Mouse (Mus musculus): ENCODE measurements at regions not wholly inside any gene's neighbourhood (a gene's known extent, or its start where the extent isn't known, plus 50 kb on each side); places are given as distances from the start of the nearest gene placed in this dataset.

GRCm38 (mm10) chr3:41424142-41424939, 131.2 kb upstream of the Jade1 start:
- Histone ChIP-seq H3K27me3 (ENCODE audit: control insufficient read depth, insufficient read depth, low read length) (no peaks in the 10 kb centered on the region), H3K4me3 (ENCODE audit: extremely low read depth, insufficient read depth, insufficient read length) (no peak overlapping the region), H3K4me1 (ENCODE audit: control insufficient read depth, insufficient read depth, insufficient read length) (no peaks in the 10 kb centered on the region), H3K36me3 (ENCODE audit: control insufficient read depth, insufficient read depth, low read length) (no peaks in the 10 kb centered on the region), H3K27ac (ENCODE audit: insufficient read depth, low read length) (no peak overlapping the region)
- WGBS = 56% methylated on average over 10 of the region's 10 CpGs
- no peak for DNase-seq (ENCODE audit: low read depth in 1 of 2, low spot score in 2 of 2)
- no peak for TF ChIP-seq POLR2A (IDR thresholded peaks at IDR 0.05; ENCODE audit: low read depth, low read length)
- TF ChIP-seq CTCF (IDR thresholded peaks at IDR 0.05; ENCODE audit: extremely low read depth, insufficient read depth, insufficient read length, insufficient replicate concordance) = no peak

GRCm38 (mm10) chr3:41423630-41424029, 131.9 kb upstream of the Jade1 start:
- WGBS = 93% methylated on average over 5 of the region's 5 CpGs
- H3K27me3 ChIP-seq (ENCODE audit: control insufficient read depth, insufficient read depth, low read length) = no peaks in the 10 kb centered on the region
- TF ChIP-seq POLR2A (IDR thresholded peaks at IDR 0.05; ENCODE audit: low read depth, low read length) = no peak
- TF ChIP-seq CTCF (IDR thresholded peaks at IDR 0.05; ENCODE audit: extremely low read depth, insufficient read depth, insufficient read length, insufficient replicate concordance) = no peak

GRCm38 (mm10) chr3:41422615-41423579, 132.6 kb upstream of the Jade1 start:
- Histone ChIP-seq H3K36me3 (ENCODE audit: control insufficient read depth, insufficient read depth, low read length) (no peaks in the 10 kb centered on the region), H3K4me3 (ENCODE audit: extremely low read depth, insufficient read depth, insufficient read length) (no peak overlapping the region; the same call in 1 of the 2 replicates), H3K27me3 (ENCODE audit: control insufficient read depth, insufficient read depth, low read length) (no peaks in the 10 kb centered on the region), H3K4me1 (ENCODE audit: control insufficient read depth, insufficient read depth, insufficient read length) (no peaks in the 10 kb centered on the region), H3K27ac (ENCODE audit: insufficient read depth, low read length) (no peak overlapping the region)
- DNase-seq (ENCODE audit: low read depth in 1 of 2, low spot score in 2 of 2) = no peak
- TF ChIP-seq CTCF (IDR thresholded peaks at IDR 0.05; ENCODE audit: extremely low read depth, insufficient read depth, insufficient read length, insufficient replicate concordance) = no peak
- no peak for TF ChIP-seq POLR2A (IDR thresholded peaks at IDR 0.05; ENCODE audit: low read depth, low read length)
- WGBS = 77% methylated on average over 14 of the region's 14 CpGs

More at GRCm38 (mm10) chr3:41423630-41424029, 131.9 kb upstream of the Jade1 start:
- H3K4me3 ChIP-seq (ENCODE audit: extremely low read depth, insufficient read depth, insufficient read length) = no peak overlapping the region
- H3K36me3 ChIP-seq (ENCODE audit: control insufficient read depth, insufficient read depth, low read length) = no peaks in the 10 kb centered on the region
- H3K27ac ChIP-seq (ENCODE audit: insufficient read depth, low read length) = no peak overlapping the region
- H3K4me1 ChIP-seq (ENCODE audit: control insufficient read depth, insufficient read depth, insufficient read length) = no peaks in the 10 kb centered on the region
- DNase-seq (ENCODE audit: low read depth in 1 of 2, low spot score in 2 of 2) = no peak

- H3K36me3 ChIP-seq (ENCODE audit: control insufficient read depth, insufficient read depth, low read length) = no peaks in the 10 kb centered on the region
- TF ChIP-seq POLR2A (IDR thresholded peaks at IDR 0.05; ENCODE audit: low read depth, low read length) = no peak
- TF ChIP-seq CTCF (IDR thresholded peaks at IDR 0.05; ENCODE audit: extremely low read depth, insufficient read depth, insufficient read length, insufficient replicate concordance) = no peak
- no peaks in the 10 kb centered on the region for H3K27me3 ChIP-seq (ENCODE audit: control insufficient read depth, insufficient read depth, low read length)
- no peak for DNase-seq (ENCODE audit: low read depth in 1 of 2, low spot score in 2 of 2)
- no peak overlapping the region for H3K4me3 ChIP-seq (ENCODE audit: extremely low read depth, insufficient read depth, insufficient read length)
- WGBS = 88% methylated on average over 1 of the region's 1 CpGs
- no peaks in the 10 kb centered on the region for H3K4me1 ChIP-seq (ENCODE audit: control insufficient read depth, insufficient read depth, insufficient read length)
- H3K27ac ChIP-seq (ENCODE audit: insufficient read depth, low read length) = no peak overlapping the region
Measured at GRCm38 (mm10) chr3:41413771-41414170, 141.8 kb upstream of the Jade1 start.

- no peak for DNase-seq (ENCODE audit: low read depth in 1 of 2, low spot score in 2 of 2)
- no peak for TF ChIP-seq CTCF (IDR thresholded peaks at IDR 0.05; ENCODE audit: extremely low read depth, insufficient read depth, insufficient read length, insufficient replicate concordance)
- no peak for TF ChIP-seq POLR2A (IDR thresholded peaks at IDR 0.05; ENCODE audit: low read depth, low read length)
- Histone ChIP-seq H3K4me3 (ENCODE audit: extremely low read depth, insufficient read depth, insufficient read length) (no peak overlapping the region), H3K4me1 (ENCODE audit: control insufficient read depth, insufficient read depth, insufficient read length) (peaks cover 2% of the 10 kb centered on the region; the same call in 1 of the 2 replicates), H3K27me3 (ENCODE audit: control insufficient read depth, insufficient read depth, low read length) (no peaks in the 10 kb centered on the region), H3K27ac (ENCODE audit: insufficient read depth, low read length) (no peak overlapping the region), H3K36me3 (ENCODE audit: control insufficient read depth, insufficient read depth, low read length) (no peaks in the 10 kb centered on the region)
- 13% methylated on average over 2 of the region's 2 CpGs for WGBS
Measured at GRCm38 (mm10) chr3:41412698-41413097, 142.8 kb upstream of the Jade1 start.

GRCm38 (mm10) chr3:41408821-41409737, 146.5 kb upstream of the Jade1 start:
- peak in 1 of 2 experiments; percentile 19 for DNase-seq (ENCODE audit: low read depth in 1 of 2, low spot score in 2 of 2)
- peak overlapping the region; percentile 7; the same call in 1 of the 2 replicates for H3K4me3 ChIP-seq (ENCODE audit: extremely low read depth, insufficient read depth, insufficient read length)

More at GRCm38 (mm10) chr3:41408821-41409737, 146.5 kb upstream of the Jade1 start:
- no peak overlapping the region for H3K27ac ChIP-seq (ENCODE audit: insufficient read depth, low read length)
- no peaks in the 10 kb centered on the region for H3K36me3 ChIP-seq (ENCODE audit: control insufficient read depth, insufficient read depth, low read length)
- TF ChIP-seq CTCF (IDR thresholded peaks at IDR 0.05; ENCODE audit: extremely low read depth, insufficient read depth, insufficient read length, insufficient replicate concordance) = no peak
- no peak for TF ChIP-seq POLR2A (IDR thresholded peaks at IDR 0.05; ENCODE audit: low read depth, low read length)
- H3K27me3 ChIP-seq (ENCODE audit: control insufficient read depth, insufficient read depth, low read length) = no peaks in the 10 kb centered on the region
- peaks cover 2% of the 10 kb centered on the region; the same call in 1 of the 2 replicates for H3K4me1 ChIP-seq (ENCODE audit: control insufficient read depth, insufficient read depth, insufficient read length)
- 43% methylated on average over 15 of the region's 15 CpGs for WGBS
